Mouse (Mus musculus) kidney, postnatal 14 days (tissue): ENCODE results near the gene Tbata.

ENCODE experiments used
- DNase-seq: peaks from one replicate; pipeline ENCODE4 v3.0.0; 2022; ENCODE audit warnings: mixed read lengths

Tbata gene

DNA sequence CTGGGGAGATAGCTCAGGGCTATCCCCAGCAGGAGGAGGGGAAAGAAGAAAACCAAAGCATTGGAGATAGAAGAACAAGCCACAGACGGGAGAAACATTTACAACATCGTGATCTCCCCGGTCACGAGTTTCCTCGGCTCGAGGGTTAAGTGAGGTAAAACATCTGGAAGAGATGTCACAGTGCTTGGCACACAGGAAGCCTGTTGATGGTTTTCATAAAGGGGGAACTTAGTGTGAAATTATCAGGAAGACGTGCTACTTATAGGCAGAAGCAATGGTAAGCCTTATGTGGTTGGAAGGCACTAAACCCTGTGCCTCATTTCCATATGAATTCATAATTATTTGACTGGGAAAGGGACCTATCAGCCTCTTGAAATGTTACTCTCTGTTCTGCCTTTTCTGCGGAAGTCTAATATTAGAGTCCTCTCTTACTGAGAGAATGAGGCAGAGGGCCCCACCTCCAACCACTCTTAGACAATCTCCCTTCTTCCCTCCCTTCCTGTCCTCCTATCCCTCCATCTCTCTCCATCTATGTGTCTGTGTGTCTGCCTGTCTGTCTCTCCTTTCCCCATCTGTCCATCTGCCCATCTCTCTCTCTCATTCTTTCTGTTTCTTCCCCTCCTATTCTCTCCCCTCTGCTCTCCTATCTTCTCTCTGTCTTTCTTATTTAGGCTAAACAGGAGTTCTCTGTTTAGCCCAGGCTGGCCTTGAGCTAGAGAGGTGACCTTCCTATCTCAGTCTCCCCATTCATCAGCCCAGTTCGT lies 4.2 kb upstream of the Tbata start:
- no peak for DNase-seq

DNA sequence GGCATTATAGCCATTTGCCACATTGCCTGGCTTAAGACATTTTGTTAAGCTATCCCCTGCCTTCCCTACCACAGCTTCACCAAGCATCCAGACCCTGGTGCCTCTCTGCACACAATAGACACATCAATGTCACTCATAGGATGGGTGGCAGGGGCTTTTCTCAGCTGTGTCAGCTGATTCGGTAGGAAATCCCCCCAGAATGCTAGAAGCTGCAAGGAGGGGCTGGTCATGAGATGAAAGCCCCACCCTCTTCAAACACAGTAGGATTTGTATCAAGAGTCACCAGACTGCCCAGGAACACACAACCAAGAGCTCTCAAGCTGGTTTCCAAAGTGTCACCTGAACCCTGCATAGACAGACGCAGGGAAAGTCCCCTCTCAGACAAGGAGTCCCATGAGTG lies 3.4 kb upstream of the Tbata start:
- DNase-seq: no peak

DNA sequence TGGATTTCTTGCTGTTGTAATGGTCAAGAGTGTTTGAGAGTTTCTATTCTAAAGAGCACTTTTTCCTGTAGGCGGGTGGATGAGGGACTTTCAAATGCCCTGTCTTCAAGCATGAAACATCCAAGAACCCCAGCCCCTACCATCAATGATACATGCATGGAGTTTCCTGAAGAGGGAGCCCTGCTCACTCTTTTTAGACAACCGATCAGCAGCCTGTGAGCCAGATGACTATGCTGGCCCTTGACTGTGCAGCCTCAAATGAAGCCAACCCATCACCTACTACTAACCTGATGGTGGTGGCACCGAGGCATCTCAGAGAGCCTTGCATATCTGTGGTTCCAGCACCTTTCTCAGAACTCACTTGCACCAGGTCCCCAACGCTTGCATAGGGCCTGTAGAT lies 742 bp downstream of the Tbata start:
- no peak for DNase-seq

DNA sequence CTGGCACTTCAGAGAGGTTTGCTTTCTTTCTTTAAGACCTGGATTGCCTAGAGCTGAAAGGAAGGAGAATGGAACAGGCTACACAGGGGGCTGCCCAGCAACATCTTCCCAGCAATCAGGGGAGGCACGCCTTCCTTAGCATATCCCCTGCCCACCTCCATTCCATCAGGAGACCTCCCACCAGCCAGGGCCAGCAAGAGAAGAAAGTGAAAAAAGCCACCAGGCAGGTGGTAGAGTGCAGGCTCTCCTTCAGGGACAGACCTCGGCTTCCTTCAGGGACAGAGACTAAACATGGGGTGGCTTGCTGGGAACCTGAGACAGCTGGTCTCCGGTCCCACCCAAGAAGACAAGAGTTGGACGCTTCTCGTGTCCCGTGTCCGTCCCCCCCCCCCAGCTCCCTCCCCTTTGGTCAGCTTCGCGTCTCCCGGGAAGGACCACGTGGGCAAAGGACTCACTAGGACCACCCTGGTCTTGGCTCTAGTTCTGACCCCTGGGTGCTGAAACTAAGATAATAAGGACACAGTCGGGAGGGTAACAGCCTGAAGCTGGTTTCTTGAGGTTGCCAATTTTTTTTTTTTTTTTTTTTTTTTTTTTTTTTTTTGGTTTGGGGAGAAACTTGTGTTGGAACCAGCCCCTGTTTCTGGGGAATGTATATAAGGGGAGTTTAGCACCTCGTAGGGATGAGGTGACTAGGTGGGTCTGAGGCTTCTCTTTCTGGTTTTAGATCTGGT lies 3.1 kb downstream of the Tbata start:
- DNase-seq: no peak

DNA sequence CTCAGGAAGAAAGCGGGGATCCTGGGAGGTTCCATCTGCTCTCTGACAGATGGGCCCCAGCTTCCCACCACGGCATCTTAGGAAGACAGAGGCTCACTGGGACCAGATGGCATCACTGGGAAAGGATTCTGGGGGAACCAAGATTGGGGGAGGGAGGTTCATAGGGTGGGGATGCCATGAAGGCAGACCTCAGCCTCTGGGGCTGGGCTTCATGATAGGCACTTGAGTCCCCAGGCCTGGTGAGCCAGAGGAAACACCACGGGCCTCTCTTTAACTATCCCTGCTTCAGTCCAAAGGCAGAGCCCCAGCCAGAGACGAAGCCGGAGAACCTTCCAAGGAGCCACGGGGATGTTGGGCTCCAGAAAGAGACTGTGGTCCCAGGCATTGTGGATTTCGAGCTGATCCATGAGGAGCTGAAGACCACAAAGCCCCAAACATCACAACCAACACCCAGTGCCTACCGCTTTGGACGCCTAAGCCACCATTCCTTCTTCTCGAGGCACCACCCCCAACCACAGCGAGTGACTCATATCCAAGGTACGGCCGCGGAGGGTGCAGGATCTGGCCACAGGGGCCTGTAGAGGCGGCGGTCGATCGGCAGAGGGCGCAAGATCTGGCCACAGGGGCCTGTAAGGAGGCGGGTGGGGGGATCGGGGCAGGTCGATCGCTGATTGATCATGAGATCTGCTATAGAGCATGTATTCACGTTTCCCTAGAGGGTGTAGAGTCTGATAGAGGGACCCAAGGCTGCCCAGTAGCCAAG lies 3.9 kb downstream of the Tbata start:
- no peak for DNase-seq

DNA sequence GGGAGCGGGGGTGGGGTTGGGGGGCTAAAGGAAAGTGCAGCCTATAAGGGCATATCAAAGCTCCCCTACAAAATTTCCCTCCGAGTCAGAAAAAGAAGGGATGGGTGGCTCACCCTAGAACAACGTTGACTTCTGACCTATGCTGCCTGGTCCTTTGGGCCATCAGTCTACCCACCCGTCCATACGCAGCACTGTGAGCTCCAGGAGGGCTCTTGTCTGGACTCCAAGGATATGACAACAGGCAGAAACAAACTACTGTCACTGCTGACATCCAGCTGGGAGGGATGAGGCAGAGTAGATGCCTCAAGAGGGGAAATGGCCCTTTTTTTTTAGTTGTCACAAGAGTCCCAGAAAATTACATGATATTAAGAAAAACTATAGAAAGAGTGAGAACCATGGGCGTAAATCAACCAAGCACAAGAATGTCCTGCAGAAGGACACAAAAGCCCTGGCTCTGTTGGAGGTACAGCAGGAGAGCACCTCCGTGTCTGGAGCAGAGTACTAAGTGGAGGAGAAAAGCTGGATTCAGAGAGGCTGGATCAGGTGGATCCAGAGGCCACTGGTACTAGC lies 4.6 kb downstream of the Tbata start:
- DNase-seq: no peak

DNA sequence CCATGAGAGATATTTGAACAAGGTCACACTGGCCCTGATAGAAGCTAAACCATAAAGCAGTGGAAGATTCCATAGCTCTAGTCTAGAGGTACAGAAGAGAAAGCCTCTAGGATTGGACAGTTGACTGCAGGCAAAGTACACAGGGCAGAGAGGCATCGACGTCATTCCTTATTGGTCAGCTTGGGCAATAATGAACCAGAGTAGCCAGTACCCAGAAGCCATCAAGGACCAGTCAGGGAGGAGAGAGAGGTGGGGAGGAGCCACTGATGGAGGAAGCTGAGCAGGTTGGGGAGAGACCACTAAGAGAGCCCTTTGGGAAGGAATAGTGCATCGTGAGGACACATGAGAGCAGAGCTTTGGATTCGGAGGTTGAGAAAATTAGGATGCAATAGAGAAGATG lies 6.0 kb downstream of the Tbata start:
- no peak for DNase-seq

DNA sequence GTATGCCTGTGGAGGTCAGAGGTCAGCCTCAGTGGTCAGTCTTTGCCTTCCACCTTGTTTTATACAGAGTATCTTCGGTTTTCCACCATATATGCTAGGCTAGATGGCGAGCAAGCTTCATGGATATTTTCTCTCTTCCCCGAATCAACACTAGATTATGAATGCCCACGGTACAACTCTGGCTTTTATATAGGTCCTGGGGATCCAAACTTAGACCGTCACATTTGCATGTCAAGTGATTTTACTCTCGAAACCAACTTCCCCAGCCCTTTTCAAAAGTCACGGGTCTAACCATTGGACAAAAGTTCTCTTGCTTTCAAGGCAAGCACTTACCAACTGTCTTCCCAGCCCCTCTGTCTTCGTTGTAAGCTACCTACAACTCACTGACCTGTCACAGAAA lies 6.9 kb downstream of the Tbata start:
- DNase-seq: no peak

DNA sequence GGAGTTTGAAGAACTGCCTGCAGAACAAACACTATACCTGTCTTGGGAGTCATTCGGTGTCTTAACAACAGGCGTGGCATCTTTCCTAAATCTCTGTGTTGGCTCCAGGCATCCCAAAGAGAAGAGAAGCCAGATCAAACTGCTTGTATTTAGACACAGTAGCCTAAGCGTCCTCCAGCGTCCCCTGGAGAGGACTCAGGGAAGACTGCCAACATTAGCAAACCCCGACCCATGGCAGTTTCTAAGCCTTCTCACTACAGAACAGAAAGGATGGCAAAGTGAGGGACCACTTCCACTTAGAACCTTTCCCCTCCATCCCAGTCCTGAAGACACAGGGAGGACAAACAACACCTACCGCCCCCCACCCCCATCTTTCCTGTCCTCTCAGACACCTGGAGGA lies 8.2 kb downstream of the Tbata start:
- no peak for DNase-seq

DNA sequence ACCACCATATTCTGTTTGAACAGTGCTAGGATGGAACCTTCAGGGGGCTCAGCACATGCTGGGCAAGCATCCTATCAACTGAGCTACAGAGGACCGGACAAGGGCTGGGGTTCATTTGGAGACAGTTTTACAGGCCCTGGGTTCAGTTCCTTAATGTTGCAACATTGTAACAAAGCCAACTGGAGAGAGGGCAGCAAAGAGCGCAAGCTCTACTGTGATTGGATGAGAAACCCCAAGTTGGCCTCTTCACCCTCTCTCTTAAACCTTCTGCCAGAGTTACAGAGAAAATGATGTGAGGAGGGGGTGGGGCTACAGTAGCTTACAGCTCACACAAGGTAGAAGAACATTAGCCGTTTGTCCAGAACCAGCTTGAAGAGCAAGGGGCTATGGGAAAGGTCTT lies 15.2 kb downstream of the Tbata start:
- DNase-seq: no peak

DNA sequence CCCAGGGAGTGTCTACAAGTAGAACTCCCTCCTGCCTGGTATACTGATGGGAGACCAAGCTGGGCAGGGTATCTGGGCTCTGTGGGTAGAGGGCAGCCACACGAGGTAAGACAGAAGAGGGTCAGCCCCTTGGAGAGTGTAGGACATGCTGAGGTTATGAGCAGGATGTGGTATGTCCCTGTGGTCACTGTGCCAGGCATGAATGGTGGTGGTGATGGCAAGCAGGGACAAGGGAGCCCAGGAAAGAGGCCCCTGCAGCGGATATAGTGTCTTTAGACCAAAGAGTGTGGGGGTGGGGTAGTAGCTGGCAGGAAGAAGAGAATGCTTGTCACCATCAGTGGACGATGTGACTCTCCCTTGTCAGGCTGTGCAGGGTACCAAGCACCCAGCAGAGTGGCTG lies 16.3 kb downstream of the Tbata start:
- DNase-seq: no peak

DNA sequence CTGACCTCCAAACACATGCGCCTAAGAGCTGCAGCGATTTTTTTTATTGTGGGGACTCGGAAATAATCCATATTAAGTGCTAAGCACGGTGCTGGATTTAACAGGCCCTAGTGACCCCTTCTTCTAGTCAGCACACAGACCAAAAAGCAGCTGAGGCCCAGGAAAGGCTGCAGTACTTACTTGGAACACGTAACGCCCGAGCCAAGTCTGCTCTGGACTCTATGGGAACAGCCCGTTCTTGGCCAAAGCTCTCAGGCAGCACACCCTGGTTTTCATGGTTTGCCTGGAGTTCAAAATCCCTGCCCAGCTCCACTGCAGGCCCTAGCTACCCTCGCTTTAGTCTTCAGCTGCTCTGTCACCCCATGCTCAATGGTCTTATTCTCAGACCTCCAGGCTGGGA lies 22.9 kb downstream of the Tbata start:
- no peak for DNase-seq

DNA sequence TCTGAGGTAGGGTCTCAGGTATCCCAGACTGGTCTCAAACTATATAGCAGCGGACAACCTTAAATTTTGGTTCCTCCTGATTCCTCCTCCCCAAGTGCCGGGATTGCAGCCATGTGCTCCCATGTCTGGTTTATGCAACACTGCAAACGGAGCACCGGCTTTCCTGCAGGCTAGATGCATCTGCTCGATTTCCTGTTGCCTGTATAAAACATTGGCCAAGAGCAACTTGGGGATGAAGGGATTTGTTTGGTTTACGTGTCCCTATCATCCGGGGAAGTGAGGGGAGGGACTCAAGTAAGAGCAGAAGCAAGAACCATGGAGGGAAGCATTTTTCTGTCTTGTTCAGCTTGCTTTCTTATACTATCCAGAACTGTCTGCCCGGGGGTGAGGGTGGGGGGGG lies 23.5 kb downstream of the Tbata start:
- no peak for DNase-seq

DNA sequence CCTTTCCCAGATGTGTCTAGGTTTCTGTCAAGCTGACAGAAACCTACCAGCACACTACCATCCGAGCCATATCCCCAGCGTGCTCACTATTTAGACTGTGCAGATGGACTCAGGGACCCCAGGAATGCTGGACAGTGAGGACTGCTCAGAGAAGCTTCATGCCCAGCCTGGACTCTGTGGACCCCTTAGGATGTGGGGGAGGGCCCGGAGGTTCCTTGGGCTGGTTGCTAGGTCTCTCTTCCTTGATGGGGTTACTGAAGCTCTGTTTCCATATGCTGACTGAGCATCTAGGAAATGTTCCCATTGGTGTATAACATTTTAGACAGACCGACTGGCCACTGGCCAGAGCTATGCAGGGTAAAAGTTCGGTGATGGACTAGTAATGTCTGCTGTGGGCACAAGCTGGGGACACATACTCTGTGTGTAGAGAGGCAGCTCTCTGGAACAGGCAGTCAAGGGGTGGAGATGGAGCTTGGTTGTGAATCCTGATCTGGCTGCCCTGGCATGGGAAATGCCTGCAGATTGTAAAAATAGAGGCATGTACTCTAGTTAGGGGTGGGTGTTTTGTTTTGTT lies 24.1 kb downstream of the Tbata start:
- no peak for DNase-seq

DNA sequence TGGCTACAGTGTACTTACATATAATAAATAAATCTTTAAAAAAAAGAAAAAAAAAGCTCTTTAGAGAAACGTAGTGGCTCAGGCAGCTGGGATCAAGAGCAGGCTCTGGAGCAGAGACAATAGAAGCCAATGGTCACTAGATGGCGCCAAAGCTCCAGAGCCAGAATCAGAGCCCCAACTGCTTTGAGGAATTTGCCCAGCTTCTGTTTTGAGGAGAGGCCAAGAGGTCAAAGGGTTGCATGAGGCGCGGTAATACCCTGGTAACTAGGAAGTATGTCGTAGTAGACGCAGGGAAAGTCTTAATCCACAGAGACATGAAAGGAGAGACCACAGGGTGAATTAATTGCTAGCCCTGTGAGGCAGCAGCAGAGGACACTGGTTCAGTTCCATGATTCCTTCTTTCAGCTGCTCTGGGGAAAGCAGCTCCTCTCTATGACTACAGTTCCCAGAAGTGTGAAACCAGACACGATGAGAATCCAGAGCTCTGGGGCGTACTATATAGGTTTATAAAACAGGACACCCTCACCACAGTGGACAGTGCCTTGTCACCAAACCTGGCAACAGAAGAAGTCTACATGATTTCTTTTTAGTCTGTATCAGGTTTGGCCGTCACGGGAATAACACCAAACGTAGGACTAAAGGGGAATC lies 27.9 kb downstream of the Tbata start:
- peak; percentile 82 for DNase-seq

DNA sequence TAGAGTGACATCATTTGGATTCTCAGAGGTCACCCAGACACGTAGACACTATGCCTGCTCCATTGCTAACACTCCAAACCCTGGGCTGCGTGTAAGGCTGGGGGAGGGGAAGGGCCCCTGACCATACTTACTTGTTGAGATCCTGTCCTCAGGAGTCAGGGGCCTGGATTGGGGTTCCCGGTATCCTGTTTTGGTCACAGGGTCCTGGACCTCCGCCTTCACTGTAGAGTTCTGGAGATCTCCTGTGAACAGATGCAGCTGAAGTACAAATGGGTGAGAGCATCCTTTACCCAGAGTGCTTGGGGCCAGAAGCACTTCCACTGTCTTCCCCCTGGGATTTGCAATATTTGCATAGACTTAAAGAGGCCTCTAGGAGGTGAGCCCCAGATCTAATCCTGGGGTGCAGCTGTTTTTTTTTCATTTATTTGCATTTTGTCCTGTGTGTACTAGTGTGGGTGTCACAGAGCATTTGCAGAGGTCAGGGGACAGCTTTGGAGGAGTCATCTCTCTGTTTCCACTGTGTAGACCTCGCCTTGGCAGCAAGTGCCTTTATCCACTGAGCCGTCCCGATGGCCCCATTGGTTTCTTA lies 28.6 kb downstream of the Tbata start:
- no peak for DNase-seq

DNA sequence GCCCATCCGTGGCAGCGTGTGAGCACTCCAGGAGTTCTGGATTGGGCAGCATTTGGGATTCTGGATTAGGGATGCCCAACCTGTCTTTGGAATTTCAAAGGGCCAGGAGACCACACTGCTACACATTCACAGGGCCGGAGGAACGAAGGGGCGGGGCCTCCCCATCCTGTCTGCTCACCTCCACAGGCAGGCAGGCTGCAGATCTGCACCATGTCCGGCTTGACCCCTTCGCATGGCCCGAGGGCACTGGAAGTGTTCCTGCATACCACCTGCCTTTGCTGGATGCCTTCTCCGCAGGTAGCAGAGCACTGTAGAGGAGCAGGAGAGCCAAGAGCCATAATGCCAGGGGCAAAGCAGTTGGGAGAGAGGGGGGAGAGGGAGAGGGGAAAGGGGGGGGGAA lies 29.2 kb downstream of the Tbata start:
- no peak for DNase-seq

DNA sequence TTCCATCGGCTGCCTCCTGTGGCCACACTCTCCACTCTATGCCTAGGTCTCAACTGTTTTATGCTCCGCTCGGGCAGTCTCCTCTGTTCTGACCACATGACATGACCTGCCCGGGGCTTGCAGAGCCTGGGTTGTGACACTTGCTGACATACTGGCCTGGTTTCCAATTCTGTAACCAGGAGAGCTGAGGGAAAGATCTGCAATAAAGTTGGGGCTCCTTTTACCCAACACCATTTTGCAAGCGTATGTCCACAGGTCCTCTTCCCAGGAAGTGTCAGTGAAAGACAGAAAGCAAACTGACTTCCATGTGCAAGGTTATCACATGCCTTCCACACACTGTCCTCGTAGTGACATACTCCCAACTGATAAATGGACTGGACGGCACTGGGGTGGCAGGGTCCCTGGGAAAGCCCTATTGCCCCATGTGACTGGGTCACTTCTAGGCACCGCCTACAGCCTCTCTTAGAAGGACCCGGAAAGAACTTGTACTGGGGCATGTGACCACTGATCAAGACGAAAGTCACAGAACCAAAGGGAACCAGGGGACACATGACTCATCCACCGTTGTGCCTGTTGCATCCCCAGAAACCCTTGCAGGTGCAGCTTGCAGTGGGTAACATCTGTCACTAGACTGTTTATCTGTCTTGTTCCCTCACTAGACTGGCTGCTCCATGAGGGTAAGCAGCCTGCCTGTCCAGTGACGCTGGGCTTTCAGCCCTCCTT lies 30.0 kb downstream of the Tbata start:
- DNase-seq: no peak

DNA sequence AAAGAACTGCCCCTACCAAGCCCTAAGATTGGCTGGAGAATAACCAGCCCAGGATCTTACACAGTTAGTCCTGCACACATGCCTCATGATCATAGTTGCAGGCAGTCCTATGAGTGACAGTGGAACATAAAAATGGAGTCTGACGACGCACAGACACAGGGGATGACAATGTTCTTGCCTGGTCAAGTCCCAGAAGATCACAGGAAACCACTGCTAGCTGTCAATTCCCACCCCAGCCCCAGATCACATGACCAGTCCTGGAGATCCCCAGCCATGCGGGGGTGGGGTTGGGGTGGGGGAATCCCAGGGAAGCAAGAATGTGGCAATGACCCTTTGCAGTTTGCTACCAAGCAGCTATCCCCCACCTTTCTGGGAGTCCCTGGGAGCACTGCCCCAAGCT lies 32.2 kb downstream of the Tbata start:
- DNase-seq: no peak

DNA sequence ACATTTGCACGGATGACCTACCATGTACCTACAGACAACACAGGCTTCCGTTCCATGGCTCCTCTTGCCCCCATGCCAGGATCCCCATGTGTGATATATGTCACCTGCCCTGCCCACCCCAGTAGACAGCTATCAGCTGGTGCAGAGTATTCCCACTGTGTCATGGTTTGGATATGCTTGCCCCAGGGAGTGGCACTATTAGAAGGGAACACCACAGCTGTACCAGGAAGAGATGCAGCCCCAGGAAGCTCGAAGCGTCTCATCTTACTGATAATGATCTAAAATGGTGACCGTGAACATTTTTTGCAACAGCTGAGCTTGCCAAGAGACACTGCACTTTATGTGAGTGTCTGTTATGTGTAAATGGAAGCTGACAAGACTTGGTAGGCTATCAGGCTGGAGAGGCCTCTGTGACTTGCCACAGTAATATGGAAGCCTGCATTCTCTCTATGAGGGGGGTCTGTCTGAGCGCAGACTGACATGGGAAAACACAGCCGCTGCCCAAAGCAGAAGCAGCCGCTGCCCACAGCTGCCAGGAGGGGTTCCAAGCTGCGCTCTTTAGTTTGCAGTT lies 36.4 kb downstream of the Tbata start:
- DNase-seq: no peak

DNA sequence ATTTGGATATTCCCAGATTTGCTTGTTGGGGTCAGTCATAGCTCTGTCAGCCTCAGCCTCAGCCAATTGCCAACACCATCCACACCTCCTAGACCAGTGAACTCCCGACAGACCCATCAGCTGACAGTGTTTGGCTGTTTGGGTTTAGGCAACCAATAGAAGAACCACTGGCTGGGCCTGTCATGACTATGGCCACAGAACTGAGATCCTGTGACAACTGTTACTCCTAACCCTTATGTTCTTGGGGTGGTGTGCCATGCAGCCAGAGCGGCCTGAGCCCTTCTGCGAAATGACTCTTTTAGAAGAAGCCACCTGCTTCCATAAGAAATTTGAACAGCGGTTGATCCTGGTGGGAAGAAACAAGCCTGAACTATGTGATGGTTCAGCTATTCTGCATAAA lies 39.4 kb downstream of the Tbata start:
- no peak for DNase-seq
